Mouse (Mus musculus) stomach, embryonic 14.5 days (tissue): ENCODE results near the gene Scimp. TPM values are rescaled to one million over a fixed set of nuclear protein-coding genes. Genes with fewer than 3 reads are reported as not detected.

Experiments used
- ATAC-seq: fragments of 200-750 bp; cut with Nextera tagmentation; 2 replicates; pipeline ENCODE4 v1.8.0; 2017; ENCODE audit warnings: low read depth, moderate TSS enrichment; ENCODE audit not compliant: insufficient number of reproducible peaks, insufficient read depth, low FRiP score
- H3K27ac ChIP-seq: fragments of 300-500 bp; sonication (generic); 2 replicates; pipeline ENCODE4 v1.5.1; 2014; ENCODE audit warnings: mild to moderate bottlenecking, low read length, moderate library complexity, mixed read lengths
- H3K27me3 ChIP-seq: fragments of 300-500 bp; sonication (generic); 2 replicates; pipeline ENCODE4 v1.6.1; 2014; ENCODE audit warnings: low read length, control low read depth, mixed read lengths; ENCODE audit not compliant: control insufficient read depth, insufficient read depth
- H3K36me3 ChIP-seq: fragments of 300-500 bp; sonication (generic); 2 replicates; pipeline ENCODE4 v1.6.1; 2014; ENCODE audit warnings: mild to moderate bottlenecking, control low read depth, low read length, moderate library complexity, mixed read lengths; ENCODE audit not compliant: control insufficient read depth, insufficient read depth
- H3K4me1 ChIP-seq: fragments of 300-500 bp; sonication (generic); 2 replicates; pipeline ENCODE4 v1.6.1; 2014; ENCODE audit warnings: low read length, control low read depth, mixed read lengths; ENCODE audit not compliant: control insufficient read depth, insufficient read depth
- H3K4me2 ChIP-seq: fragments of 300-500 bp; sonication (generic); replicated peaks from 2 replicates; pipeline ENCODE4 v1.6.1; 2014; ENCODE audit warnings: low read depth, low read length, control low read depth
- H3K4me3 ChIP-seq: fragments of 300-500 bp; sonication (generic); 2 replicates; pipeline ENCODE4 v1.5.1; 2014; ENCODE audit warnings: low read depth, low read length, control low read depth
- H3K9ac ChIP-seq: fragments of 300-500 bp; sonication (generic); replicated peaks from 2 replicates; pipeline ENCODE4 v1.6.1; 2014; ENCODE audit warnings: low read depth, mild to moderate bottlenecking, control low read depth, low read length, moderate library complexity, mixed read lengths
- H3K9me3 ChIP-seq: fragments of 300-500 bp; sonication (generic); 2 replicates; pipeline ENCODE4 v1.6.1; 2016; ENCODE audit warnings: low read depth, low read length, control low read depth; ENCODE audit not compliant: control insufficient read depth
- WGBS: fragments of 180-500 bp; shearing (Covaris S2); extraction: QIAGEN DNeasy Blood & Tissue Kit; methylation state at CpG from one replicate; pipeline ENCODE4 v1.1.7; 2014; 5-methylcytosine and 5-hydroxymethylcytosine counted together
- polyA plus RNA-seq: library from polyadenylated mRNA; unstranded; fragments of >200 nt; fragmentation: Nextera tagmentation; extraction: Ambion mirVana; gene quantifications from 2 replicates; pipeline ENCODE4 v1.2.1, GENCODE M21; 2014

The Scimp gene
- polyA plus RNA-seq, 1 experiment from 2014 or later: 0.87 TPM

GRCm38 (mm10) chr11:70806697-70807096, 5.7 kb downstream of the Scimp start:
- H3K27ac ChIP-seq: no peak overlapping the region
- H3K4me3 ChIP-seq: no peak overlapping the region
- H3K4me2 ChIP-seq: no peak overlapping the region
- no peak for ATAC-seq
- no peaks in the 10 kb centered on the region for H3K9me3 ChIP-seq
- H3K36me3 ChIP-seq: no peaks in the 10 kb centered on the region
- H3K4me1 ChIP-seq: no peaks in the 10 kb centered on the region
- no peaks in the 10 kb centered on the region for H3K27me3 ChIP-seq
- WGBS: 82% methylated on average over 4 of the region's 4 CpGs
- H3K9ac ChIP-seq: no peak overlapping the region

GRCm38 (mm10) chr11:70805641-70806175, 6.7 kb downstream of the Scimp start:
- Histone ChIP-seq H3K27ac (peak overlapping the region; percentile 39; the same call in 1 of the 2 replicates), H3K4me1 (no peaks in the 10 kb centered on the region), H3K9me3 (no peaks in the 10 kb centered on the region), H3K27me3 (no peaks in the 10 kb centered on the region), H3K4me3 (no peak overlapping the region), H3K36me3 (no peaks in the 10 kb centered on the region), H3K9ac (no peak overlapping the region), H3K4me2 (no peak overlapping the region; the same call in 1 of the 2 replicates)
- WGBS: 80% methylated on average over 8 of the region's 8 CpGs
- no peak for ATAC-seq

GRCm38 (mm10) chr11:70804395-70804794, 8.0 kb downstream of the Scimp start:
- no peak for ATAC-seq
- Histone ChIP-seq H3K9ac (no peak overlapping the region), H3K27ac (no peak overlapping the region), H3K27me3 (no peaks in the 10 kb centered on the region), H3K4me3 (no peak overlapping the region), H3K36me3 (no peaks in the 10 kb centered on the region), H3K4me2 (no peak overlapping the region), H3K4me1 (no peaks in the 10 kb centered on the region), H3K9me3 (no peaks in the 10 kb centered on the region)
- 79% methylated on average over 3 of the region's 3 CpGs for whole genome bisulfite sequencing

- ATAC-seq: no peak
- no peak overlapping the region for H3K4me3 ChIP-seq
- no peak overlapping the region for H3K27ac ChIP-seq
- no peaks in the 10 kb centered on the region for H3K36me3 ChIP-seq
- 68% methylated on average over 6 of the region's 6 CpGs for WGBS
- H3K9ac ChIP-seq: no peak overlapping the region
- no peaks in the 10 kb centered on the region for H3K27me3 ChIP-seq
- no peaks in the 10 kb centered on the region for H3K9me3 ChIP-seq
- no peaks in the 10 kb centered on the region for H3K4me1 ChIP-seq
- H3K4me2 ChIP-seq: no peak overlapping the region
Measured at GRCm38 (mm10) chr11:70803711-70804200, 8.6 kb downstream of the Scimp start.

- no peak overlapping the region for H3K27ac ChIP-seq
- H3K4me1 ChIP-seq: no peaks in the 10 kb centered on the region
- H3K9me3 ChIP-seq: no peaks in the 10 kb centered on the region
- no peak overlapping the region for H3K4me2 ChIP-seq
- H3K4me3 ChIP-seq: no peak overlapping the region
- H3K36me3 ChIP-seq: no peaks in the 10 kb centered on the region
- no peak overlapping the region for H3K9ac ChIP-seq
- H3K27me3 ChIP-seq: no peaks in the 10 kb centered on the region
- WGBS: 74% methylated on average over 2 of the region's 2 CpGs
- no peak for ATAC-seq
Measured at GRCm38 (mm10) chr11:70802865-70803261, 9.5 kb downstream of the Scimp start.

GRCm38 (mm10) chr11:70802208-70802864, 10.1 kb downstream of the Scimp start:
- ATAC-seq: no peak
- Histone ChIP-seq H3K27ac (no peak overlapping the region), H3K4me2 (no peak overlapping the region), H3K4me1 (no peaks in the 10 kb centered on the region), H3K4me3 (no peak overlapping the region), H3K9me3 (no peaks in the 10 kb centered on the region), H3K9ac (no peak overlapping the region), H3K27me3 (no peaks in the 10 kb centered on the region), H3K36me3 (no peaks in the 10 kb centered on the region)
- WGBS: 92% methylated on average over 2 of the region's 2 CpGs

GRCm38 (mm10) chr11:70792409-70792808, 20.0 kb downstream of the Scimp start:
- no peak overlapping the region for H3K4me2 ChIP-seq
- 85% methylated on average over 1 of the region's 1 CpGs for WGBS
- H3K36me3 ChIP-seq: no peaks in the 10 kb centered on the region
- H3K9me3 ChIP-seq: no peaks in the 10 kb centered on the region
- no peak overlapping the region for H3K27ac ChIP-seq
- no peak overlapping the region for H3K9ac ChIP-seq
- H3K27me3 ChIP-seq: no peaks in the 10 kb centered on the region
- ATAC-seq: no peak
- no peak overlapping the region for H3K4me3 ChIP-seq
- no peaks in the 10 kb centered on the region for H3K4me1 ChIP-seq

- WGBS: 72% methylated on average over 5 of the region's 5 CpGs
- no peaks in the 10 kb centered on the region for H3K27me3 ChIP-seq
- no peak overlapping the region for H3K9ac ChIP-seq
- no peak for ATAC-seq
- no peak overlapping the region for H3K27ac ChIP-seq
- no peak overlapping the region for H3K4me3 ChIP-seq
- H3K4me1 ChIP-seq: no peaks in the 10 kb centered on the region
- H3K4me2 ChIP-seq: no peak overlapping the region
- H3K9me3 ChIP-seq: no peaks in the 10 kb centered on the region
- H3K36me3 ChIP-seq: no peaks in the 10 kb centered on the region
Measured at GRCm38 (mm10) chr11:70791676-70792075, 20.7 kb downstream of the Scimp start.
